Mouse (Mus musculus) lung, adult 2 months (tissue): ENCODE measurements around the gene Gm19345.

Experiments
- CTCF ChIP-seq: fragments of 200-500 bp; IDR thresholded peaks from 2 replicates; pipeline ENCODE4 v1.5.1; 2011; ENCODE audit warnings: mild to moderate bottlenecking, low read length, control low read depth; ENCODE audit not compliant: insufficient read depth
- POLR2A ChIP-seq: fragments of 200-500 bp; IDR thresholded peaks from 2 replicates; pipeline ENCODE4 v1.6.1; 2011; ENCODE audit warnings: low read depth, mild to moderate bottlenecking, control low read depth, low read length, borderline replicate concordance; ENCODE audit errors: extremely low read depth

GRCm38 (mm10) chr7:19824182-19824973 is 27.4 kb upstream of the Gm19345 start:
- TF ChIP-seq POLR2A: peak; percentile 30; the same call in 1 of the 2 replicates
- no peak for TF ChIP-seq CTCF
